In the genomic region with DNA sequence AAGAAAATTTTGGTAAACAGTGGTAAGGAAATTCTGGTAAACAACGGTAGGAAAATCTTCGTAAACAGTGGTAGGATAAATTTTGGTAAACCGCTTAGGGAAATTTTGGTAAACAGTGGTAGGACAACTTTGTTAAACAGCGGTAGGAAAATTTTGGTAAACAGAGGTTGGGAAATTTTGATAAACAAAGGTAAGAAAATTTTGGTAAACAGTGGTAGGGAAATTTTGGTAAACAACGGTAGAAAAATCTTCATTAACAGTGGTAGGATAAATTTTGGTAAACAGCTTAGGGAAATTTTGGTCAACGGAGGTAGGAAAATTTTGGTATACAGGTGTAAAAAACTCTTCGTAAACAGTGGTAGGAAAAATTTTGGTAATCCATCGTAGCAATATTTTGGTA, we compare ENCODE assay signal across 9 mouse cellular contexts.
A peak's percentile ranks its signal among the peaks of the same experiment; 100 is the strongest.
DNase-seq lines count a peak whose midpoint lies in the region; ATAC-seq and TF ChIP-seq lines count a peak whose summit lies in the region.
"Had no signal": no experiment of that assay in that cellular context is flagged by ENCODE, and none has a peak within 500 bp of the region (broad histone marks: within the 10 kb centered on the region; RNA-seq: fewer than 3 reads in every experiment).

No protein-coding gene starts in this region.

- no peak overlapping the region for H3K4me2 ChIP-seq in heart, embryonic 14.5 days (ENCODE audit: low read length)
- no peak overlapping the region for H3K4me2 ChIP-seq in limb, embryonic 14.5 days (replicated peaks; ENCODE audit: low read depth, low read length, severe bottlenecking)
- H3K4me2 ChIP-seq: hindbrain, embryonic 15.5 days had no signal

- ATAC-seq in heart, embryonic 14.5 days (ENCODE audit: insufficient number of reproducible peaks, insufficient read depth, low FRiP score, low read depth): peak; percentile 61; the same call in 1 of the 2 replicates
- ATAC-seq in limb, embryonic 14.5 days (ENCODE audit: low FRiP score, low read depth): peak; percentile 68

- no peaks in the 10 kb centered on the region for H3K27me3 ChIP-seq in heart, embryonic 14.5 days (ENCODE audit: control insufficient read depth, insufficient read depth, low read length)
- no peaks in the 10 kb centered on the region for H3K27me3 ChIP-seq in limb, embryonic 14.5 days (ENCODE audit: control insufficient read depth, insufficient read depth, low read length)
- H3K27me3 ChIP-seq: hindbrain, embryonic 15.5 days had no signal

- no peaks in the 10 kb centered on the region for H3K4me1 ChIP-seq in heart, embryonic 14.5 days (ENCODE audit: control insufficient read depth in 2 of 2, insufficient read depth in 2 of 2, low read length in 2 of 2)
- no peaks in the 10 kb centered on the region for H3K4me1 ChIP-seq in limb, embryonic 14.5 days (ENCODE audit: control insufficient read depth, insufficient read depth, low read length)
- H3K4me1 ChIP-seq: hindbrain, embryonic 15.5 days had no signal

- 52% methylated on average over 8 of the region's 8 CpGs for WGBS in heart, embryonic 14.5 days
- 57% methylated on average over 8 of the region's 8 CpGs for WGBS in limb, embryonic 14.5 days

- TF ChIP-seq POLR2A in limb, embryonic 14.5 days (IDR thresholded peaks at IDR 0.05; ENCODE audit: borderline replicate concordance, extremely low read depth, insufficient read depth, insufficient read length): no peak

- H3K4me3 ChIP-seq in heart, embryonic 14.5 days (ENCODE audit: control insufficient read depth in 1 of 2, insufficient read depth in 1 of 2, low read depth in 1 of 2, low read length in 2 of 2): no peak overlapping the region
- no peak overlapping the region for H3K4me3 ChIP-seq in limb, embryonic 14.5 days (replicated peaks; ENCODE audit: low read length)
- H3K4me3 ChIP-seq: hindbrain, embryonic 15.5 days had no signal

- H3K36me3 ChIP-seq in heart, embryonic 14.5 days (ENCODE audit: control insufficient read depth, insufficient read depth, low read length): no peaks in the 10 kb centered on the region
- H3K36me3 ChIP-seq in limb, embryonic 14.5 days (ENCODE audit: control insufficient read depth, insufficient read depth, low read length): no peaks in the 10 kb centered on the region
- H3K36me3 ChIP-seq: hindbrain, embryonic 15.5 days had no signal

- H3K9ac ChIP-seq in heart, embryonic 14.5 days (ENCODE audit: low read length): no peak overlapping the region
- no peak overlapping the region for H3K9ac ChIP-seq in limb, embryonic 14.5 days (ENCODE audit: low read depth, low read length, severe bottlenecking)
- H3K9ac ChIP-seq: hindbrain, embryonic 15.5 days had no signal

- H3K27ac ChIP-seq in heart, embryonic 14.5 days (replicated peaks in 1 of 2; ENCODE audit: control insufficient read depth in 1 of 2, insufficient read depth in 1 of 2, low read depth in 2 of 2, low read length in 2 of 2): no peak overlapping the region
- no peak overlapping the region for H3K27ac ChIP-seq in limb, embryonic 14.5 days (replicated peaks; ENCODE audit: low read depth, low read length)
- H3K27ac ChIP-seq: hindbrain, embryonic 15.5 days had no signal

- H3K9me3 ChIP-seq in heart, embryonic 14.5 days (ENCODE audit: control insufficient read depth, low read length): peaks cover 8% of the 10 kb centered on the region
- peaks cover 8% of the 10 kb centered on the region for H3K9me3 ChIP-seq in limb, embryonic 14.5 days (ENCODE audit: control insufficient read depth, low read length)

- DNase-seq in heart, adult 11 months: no peak
- DNase-seq in CD4-positive, CD25-positive, alpha-beta regulatory T cell, adult 2 months (ENCODE audit: low read depth, low spot score): peak; percentile 72
- DNase-seq in c-Kit-positive CD71-negative TER-119-negative erythroid progenitor cells, embryonic 14.5 days (ENCODE audit: low read depth): peak; percentile 26
- DNase-seq in limb, embryonic 14.5 days (ENCODE audit: low spot score): peak; percentile 68
- DNase-seq in adrenal gland, postnatal 10 days: no peak
- DNase-seq in thymus, postnatal 4 days: no peak
- DNase-seq in gastrocnemius, postnatal 25 days: no peak

Comparison
In these comparisons a context has a peak if more than half of its experiments do, and no peak if none do; other contexts are left out.
1. DNase-seq: peak in CD4-positive, CD25-positive, alpha-beta regulatory T cell, adult 2 months (single experiment), c-Kit-positive CD71-negative TER-119-negative erythroid progenitor cells, embryonic 14.5 days (single experiment) and limb, embryonic 14.5 days (single experiment); none in heart, adult 11 months (single experiment), adrenal gland, postnatal 10 days (single experiment), thymus, postnatal 4 days (single experiment) and gastrocnemius, postnatal 25 days (single experiment).